Mouse (Mus musculus): ENCODE measurements around the gene Txlnb.
"Not testable (repeated sequence)": the region's sequence is repeated elsewhere in the genome, so short reads cannot be mapped to it uniquely, and the experiment has no call there.

Gene Txlnb

DNA sequence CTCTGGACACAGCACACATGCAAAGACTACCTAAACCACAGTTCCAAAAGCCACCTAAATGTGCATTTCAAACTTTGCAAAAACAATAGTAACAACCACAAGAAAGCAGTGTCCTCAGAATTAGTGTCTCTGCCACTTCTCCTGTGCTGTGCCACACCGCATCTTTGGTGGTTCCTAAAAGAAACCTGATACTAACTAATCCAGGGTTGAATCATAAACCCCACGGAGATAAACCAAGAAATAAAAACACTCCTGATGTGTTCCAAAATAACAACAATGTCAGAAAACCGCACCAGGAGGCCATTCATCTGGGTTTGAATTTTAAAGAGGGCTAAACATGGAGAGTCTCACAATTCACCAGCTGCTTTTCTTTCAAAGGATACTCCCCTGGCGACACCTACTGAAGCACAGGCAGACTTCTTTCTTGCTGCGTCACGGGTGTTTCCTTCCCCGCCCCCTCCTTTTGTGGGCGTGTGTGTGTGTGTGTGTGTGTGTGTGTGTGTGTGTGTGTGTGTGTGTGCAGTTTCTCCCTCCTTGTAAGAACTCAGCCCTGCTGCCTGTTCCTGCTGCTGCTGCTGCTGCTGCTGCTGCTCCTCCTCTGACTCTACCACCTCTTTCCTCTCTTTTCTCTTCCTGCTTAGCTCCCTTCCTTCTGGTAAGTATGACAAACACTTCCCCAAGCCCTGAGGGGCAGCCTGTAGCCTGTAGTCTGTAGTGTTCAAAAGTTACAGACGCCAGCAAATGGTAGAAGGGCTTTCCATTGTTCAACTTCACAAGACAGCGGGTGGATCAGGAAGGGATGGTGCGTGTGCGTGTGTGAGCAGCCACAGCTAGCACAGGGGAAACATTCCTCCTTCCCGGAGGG, at the start of gene Txlnb:
Gene Txlnb, plus strand, starts transcription at position 460 of the 865 bp plus-strand sequence.
- peak; percentile 59 for DNase-seq

DNA sequence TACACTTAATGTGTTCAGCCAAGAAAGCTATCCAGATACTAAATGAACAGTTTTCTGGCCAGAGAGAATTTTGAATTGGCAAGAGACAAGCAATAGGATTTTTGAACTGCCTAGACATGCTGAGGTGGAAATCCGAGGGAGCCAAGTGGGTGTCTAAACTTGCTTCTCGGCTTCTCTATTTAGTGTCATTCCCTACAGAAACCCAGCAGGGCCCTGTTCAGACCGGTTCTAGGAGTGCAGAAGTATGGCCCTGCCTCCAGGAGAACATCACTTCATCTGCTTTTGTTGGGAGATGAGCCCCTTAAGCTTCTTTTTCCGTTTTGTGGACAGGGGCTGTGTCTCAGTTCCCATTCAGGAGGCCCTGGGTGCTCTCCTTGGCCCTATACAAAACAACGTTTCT, 43.5 kb upstream of the Txlnb start:
- DNase-seq, result no peak

DNA sequence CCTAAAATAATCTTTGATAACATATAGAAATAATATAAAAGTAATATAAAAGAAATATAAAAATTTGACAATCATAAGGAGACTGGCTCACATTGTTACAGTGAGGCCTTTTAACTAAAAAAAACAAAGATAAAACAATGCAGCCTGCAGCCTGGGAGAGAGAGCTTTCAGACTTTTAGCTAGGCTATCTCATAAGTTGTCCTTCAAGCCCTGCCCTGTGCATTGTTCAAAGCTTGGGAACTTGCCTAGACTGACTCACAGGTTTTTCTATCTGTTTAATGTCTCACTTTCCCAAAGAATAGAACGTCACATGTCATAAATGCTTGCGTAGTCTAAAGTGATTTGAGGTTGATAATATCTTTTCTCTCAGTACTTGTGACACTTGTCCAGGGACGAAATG, 36.3 kb upstream of the Txlnb start:
- no peak for DNase-seq

DNA sequence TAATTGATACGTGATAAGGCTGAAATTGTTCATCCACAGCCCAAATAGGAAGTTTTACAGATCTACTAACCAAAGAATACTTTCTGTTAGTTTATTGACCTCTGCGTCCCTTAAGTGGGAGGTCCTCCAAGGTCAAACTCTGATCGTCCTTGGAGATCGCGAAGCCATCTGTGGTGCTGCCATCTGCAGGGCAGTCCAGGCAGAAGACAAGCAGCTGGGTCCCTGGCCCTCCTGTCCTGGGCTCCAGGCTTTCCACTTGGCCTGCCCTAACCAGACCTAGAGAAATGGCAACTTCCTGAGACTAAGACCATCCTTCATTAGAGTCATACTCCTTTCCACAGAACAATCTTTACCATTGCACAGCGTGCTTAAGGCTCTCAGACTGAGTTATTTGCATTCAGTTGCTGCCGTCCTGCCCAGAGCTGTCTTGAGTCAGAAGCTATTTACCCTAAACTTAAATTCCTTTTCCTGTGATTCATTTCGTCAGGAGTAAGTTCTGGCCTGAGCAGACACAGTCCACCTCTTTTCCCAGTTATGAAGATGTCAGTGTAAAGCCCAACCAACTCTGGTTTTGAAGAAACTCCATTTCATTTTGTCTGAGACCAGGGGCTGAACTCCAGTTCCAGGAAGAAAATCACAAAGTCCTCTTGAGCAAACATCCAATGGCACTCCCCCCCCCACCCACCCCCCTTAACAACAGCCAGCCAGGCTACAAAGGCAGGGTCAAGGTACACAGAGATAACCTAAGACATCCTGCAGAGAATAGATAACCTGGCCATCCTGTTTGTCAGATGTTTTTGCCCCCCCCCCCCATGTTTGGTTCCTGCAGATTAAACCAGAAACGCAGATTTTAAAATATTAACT, 35.0 kb upstream of the Txlnb start:
- no peak for DNase-seq

DNA sequence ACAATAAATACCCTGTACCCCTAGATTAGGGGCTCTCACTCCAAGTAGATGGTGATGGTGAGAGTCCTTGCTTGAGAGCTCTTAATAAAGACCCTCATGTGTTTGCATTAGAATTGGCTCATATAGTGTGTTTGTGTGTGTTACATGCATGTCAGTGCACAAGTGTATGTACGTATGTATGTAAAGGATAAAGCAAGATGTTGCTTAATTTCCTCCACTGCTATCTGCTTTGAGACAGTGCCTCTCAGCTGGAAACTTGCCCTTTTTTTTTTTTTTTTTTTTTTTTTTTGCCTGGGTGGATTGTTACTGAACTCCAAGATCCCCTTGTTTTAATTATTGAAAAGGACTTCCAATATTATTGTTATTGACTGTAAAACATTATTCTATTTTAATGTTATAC, 34.4 kb upstream of the Txlnb start:
- no peak for DNase-seq

DNA sequence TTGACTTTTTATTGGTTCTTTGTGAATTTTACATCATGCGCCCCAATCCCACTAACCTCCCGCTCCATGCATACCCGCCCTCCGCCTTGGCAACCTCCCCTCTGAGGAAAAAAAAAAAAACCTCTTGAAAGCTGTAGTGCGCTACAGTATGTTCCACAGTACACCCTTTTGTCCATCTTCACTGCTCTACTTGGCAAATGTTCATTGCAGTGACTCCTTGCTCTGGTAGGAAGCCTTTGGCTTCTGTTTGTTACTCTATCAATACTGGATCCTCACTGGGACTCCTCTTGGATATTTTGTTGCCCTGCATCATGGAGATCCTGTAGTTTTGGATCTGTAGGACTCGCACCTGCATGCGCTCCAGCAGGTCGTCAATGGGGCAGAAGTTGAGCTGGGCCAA, 33.1 kb upstream of the Txlnb start:
- no peak for DNase-seq

DNA sequence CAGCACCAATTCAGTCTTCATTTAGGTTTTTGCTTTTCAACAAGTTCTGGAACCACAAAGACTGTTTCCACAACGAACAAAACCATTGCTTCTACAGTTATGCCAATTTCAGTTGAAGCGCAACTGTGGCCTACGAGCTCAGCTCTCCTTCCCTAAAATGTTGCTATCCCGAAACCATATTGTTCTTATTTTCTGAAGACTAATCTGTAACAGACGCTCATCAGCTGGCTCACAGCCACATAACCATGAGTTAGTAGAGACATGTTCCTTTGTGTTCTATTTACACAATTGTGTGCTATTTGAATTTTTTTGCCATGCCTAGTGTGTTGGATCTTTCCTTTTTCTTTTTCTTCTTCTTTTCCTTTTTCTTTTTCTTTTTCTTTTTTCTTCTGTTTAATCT, 26.2 kb upstream of the Txlnb start:
- DNase-seq, result no peak

DNA sequence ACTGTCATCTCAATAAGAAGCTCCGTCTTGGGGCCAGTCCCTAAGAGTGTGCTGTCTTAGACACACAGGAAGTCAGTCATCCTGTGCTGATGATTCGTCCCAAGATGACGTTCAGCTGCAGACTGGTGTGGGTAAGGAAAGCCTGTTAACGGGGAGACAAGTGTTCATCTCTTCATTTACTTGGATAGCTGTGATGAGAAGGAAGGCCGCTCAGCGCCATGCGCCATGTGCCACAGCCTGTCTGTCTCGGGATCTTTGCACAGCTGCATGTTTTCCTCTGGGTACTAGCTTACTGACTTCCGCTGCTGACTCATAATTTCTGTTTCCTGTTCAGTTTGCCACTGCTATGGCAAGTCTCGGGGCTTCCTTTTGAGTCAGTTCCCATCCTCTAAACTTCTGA, 23.7 kb upstream of the Txlnb start:
- DNase-seq, result peak; percentile 24

DNA sequence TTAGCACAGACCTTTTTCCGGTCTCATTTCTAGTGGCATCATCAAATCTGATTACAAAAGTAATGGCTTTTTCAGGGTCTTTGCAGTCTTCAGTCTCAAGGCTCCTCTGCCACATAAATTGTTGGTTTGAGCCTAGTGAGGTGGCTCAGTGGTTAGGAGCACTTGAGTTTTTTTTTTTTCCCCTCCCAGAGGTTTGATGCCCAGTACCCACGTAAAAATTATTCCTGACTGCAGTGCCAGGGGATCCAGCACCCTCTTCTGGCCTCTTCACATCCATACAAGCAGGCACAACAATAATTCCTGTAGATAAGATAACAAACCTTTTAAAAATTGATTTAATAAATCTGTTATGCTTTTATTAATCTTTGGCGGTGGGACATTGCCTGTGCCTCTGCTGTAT, 21.7 kb upstream of the Txlnb start:
- no peak for DNase-seq

DNA sequence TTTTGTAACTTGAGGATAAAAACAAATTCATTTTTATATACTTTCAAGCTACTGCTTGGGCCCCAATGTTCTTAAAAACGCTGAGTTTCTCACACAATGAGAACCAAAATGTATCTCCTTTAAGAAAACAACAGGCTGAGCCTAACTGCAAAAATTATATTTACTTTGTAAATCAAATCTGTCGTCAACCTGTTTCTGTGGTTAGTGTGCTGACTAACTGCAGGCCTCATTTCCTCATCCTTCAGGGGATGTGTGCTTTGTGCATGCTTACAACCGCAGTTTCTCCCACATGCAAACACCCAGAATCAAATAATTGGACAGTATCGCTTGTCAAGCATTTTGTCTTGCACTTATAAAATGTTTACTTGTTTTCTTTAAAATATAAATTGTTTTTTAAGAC, 20.9 kb upstream of the Txlnb start:
- no peak for DNase-seq

DNA sequence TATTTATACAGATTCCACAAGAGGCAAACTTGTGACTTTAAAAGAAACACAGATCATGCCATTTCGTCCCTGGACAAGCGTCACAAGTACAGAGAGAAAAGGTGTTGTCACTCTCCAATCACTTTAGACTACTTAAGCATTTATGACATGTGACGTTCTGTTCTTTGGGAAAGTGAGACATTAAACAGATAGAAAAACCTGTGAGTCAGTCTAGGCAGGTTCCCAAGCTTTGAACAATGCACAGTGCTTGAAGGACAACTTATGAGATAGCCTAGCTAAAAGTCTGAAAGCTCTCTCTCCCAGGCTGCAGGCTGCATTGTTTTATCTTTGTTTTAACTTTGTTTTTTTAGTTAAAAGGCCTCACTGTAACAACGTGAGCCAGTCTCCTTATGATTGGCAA, 19.3 kb upstream of the Txlnb start:
- not testable (repeated sequence) for DNase-seq

DNA sequence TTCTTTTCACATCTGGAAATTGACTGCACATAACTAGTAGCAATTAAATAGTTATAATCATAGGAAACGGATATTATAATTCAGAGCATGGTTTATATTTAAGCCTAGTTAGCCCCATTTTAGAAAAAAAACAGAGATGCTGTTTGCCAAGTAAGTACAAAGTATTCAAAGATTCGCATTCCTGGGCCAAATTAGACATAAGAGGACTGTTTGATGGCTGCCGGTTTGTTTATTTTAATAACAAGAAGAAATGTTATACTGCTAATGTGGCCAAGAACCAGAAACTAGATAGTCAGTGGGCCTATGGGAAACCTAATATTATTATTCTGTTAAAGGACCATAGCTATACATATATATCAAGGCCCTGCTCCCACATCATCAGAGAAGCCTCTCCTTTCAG, 9.3 kb upstream of the Txlnb start:
- DNase-seq, result no peak

DNA sequence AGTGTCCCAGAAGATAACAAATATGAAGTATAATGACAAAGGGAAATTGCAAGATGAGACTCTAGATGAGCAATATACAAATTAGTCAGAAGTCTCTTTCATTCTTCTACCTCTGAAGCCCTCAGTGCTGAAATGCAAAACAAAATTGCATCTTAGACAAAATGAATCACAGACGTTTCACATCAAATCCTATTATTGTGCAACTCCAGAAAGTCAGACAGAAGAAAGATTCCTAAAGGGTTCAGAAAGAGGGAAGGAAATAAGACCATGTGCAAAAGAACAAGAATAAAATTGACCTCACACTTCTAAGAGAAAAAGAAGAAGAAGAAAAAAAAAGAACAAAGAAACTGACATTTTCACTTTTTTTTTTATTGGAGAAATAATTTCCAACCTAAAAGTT, 8.1 kb upstream of the Txlnb start:
- DNase-seq, result no peak

DNA sequence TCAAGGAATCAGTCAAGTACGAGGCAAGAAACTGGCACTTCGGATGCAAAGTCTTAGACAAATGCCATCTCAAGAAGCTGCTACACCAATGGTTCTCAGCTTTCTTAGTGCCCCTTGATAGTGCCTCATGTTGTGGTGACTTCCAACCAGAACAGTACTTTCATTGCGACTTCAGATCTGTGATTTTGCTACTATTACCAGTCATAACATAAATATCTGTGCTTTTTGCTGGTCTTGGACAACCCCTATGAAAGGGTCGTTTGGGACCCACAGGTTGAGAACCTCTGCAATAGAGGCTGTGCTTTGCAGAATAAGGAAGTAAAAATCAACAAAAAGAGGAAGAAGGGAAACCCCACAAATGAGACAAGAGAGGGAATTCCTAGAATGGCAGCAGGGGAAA, 7.7 kb upstream of the Txlnb start:
- no peak for DNase-seq

DNA sequence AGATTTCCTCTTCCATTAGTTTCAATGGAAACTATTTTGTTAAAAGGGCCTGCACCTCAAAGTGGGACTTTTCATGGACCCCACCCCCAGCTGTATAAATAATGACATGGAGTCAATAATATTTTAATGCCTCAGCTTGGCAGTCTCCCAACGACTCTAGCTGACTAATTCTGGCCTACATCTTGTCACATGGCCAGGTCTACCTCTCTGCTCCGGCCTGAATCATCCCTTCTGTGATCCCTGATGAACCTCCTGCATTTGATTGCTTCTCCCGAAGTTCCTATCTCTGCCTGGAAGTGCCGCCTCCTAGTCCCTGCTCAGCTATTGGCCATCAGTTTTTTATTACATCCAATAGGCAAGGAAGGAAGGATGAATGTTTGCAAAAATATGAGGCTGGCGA, 2.1 kb upstream of the Txlnb start:
- DNase-seq, result no peak

DNA sequence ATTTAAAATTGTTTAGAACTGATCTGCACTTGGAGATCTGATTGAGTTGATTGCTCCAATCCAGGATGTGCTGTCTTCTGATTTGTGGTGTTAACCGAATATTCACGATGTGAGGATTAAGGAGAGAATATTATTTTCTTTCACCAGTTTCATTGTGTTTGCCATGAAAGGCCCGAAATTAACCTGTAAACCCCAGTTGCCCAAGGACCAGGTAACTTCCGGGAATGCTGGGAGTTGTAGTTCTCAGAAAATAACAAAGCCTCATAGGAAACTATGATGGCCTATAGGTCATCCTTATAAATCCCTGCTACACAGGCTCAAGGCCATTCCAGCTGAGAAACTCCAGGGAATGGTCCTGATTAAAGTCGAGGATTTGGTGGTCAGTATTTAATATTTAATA, 1.6 kb upstream of the Txlnb start:
- DNase-seq, result no peak

DNA sequence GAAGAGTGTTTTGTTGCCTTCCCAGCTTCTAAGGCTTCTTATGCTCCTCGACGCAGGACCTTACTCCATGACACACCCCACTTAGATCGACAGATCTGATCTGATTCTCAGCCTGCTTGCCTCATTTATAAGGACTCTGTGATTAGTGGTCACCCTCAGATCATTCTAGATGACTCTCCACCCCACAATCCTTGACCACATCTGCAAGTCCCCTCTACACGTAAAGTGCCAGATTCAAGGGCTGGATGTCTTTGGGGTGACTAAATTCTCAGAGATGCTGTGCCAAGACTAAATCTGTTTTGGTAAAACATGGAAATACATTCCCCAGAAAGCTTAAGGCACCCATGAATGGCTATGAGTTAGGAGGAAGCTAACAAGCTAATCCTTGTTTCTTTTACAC, 799 bp upstream of the Txlnb start:
- no peak for DNase-seq

DNA sequence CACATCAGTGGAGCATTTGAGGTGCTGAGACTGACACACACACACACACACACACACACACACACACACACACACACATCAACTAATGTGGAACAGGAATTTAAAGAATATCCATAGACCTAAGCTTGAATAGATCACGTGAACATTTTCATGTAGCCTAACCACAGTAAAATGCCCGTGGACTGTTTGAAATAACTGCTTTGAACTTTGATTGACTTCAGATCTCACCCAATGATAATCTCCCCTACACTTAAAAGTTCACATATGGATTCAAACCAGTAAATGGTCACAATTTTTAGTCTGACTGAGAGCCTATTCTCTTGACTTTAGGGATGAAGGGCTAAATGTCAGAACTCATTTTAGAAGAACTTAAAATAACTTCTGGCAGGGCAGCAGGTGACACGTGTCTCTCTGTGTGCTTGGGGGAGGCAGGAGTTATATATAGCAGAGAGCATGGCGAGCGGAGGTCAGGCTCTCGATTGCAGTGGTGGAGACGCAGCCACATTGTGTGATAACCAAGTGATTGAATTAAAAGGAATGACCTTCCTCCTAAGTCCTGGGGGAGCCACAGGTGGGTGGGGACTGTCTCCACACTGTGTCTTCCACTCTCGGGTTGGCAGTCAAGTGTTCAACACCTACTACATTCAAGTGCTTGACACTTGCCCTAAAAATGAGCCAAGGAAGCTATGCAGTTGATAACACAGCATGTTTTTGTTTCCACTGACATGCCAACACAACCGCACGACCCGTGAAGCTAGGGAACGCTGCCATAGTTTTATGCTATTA, 1.0 kb downstream of the Txlnb start:
- no peak for DNase-seq

DNA sequence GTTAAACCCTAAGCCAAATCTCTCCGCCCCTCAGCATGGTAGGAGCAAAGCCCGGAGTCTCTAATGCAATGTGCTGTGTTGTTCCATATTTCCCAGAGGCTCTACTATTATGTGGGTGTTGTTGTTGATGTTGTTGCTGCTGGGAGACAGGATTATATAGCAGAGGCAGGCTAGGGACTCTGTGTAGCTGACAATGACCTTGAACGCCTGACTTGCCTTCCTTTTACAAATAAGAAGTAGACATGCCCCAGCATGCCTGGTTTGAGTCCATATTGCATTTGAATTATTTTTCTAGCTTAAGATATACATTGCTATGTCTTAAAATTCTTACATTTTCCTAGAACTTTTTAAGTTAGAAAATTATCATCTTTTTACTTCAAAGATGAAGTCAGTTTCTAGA, 1.7 kb downstream of the Txlnb start:
- no peak for DNase-seq

DNA sequence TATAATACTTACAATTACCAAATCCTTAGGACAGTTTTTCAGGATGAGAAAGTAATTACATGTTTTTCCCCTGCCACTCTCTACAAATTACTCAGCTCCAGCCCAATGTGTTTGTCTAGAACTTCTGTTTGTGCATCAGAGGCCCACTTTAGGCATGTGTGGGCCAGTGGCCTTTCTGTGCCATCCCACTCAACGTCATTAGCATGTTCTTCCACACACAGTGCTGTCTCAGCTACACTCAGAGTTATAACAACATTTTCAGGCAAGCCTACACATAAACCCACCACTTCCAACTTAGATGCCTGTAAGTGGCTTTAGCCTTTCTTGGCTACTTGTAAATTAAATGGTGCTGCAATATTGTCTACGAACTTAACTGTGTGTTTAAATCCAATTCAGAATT, 5.8 kb downstream of the Txlnb start:
- DNase-seq, result no peak

DNA sequence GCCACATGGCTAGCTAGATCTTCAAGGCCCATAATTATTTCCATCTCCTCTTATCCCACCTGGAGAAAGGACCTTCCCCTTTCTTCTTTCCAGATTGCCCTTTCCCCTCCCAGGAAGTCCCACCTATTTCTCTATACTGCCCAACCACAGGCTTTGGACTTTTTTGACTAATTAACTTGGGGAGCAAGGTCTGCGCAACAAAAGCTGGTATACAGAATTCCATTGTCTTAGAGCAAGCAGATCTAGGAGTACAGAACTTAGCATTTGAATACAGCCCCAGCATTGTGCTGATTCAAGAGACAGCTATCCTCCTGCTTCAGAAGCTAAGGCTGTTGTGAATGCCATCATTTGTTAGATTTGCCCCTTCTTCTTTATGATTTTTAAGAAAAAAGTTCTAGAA, 12.5 kb downstream of the Txlnb start:
- DNase-seq, result no peak

DNA sequence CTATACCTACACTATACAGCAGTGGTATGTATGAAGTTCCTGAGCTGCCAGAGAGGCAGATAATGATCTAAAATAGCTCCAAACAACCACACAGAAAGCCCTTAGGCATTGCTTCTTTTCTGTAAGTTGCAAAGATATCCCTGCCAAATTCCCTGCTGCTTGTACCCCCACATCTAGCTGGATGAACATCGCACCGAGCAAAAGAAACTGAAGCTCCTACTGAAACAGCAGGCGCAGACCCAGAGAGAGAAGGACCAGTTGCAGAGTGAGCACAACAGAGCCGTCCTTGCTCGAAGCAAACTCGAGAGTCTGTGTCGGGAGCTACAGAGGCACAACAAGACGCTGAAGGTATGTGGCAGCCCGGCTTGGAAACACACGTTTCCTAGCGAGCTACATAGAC, 19.0 kb downstream of the Txlnb start:
- no peak for DNase-seq

DNA sequence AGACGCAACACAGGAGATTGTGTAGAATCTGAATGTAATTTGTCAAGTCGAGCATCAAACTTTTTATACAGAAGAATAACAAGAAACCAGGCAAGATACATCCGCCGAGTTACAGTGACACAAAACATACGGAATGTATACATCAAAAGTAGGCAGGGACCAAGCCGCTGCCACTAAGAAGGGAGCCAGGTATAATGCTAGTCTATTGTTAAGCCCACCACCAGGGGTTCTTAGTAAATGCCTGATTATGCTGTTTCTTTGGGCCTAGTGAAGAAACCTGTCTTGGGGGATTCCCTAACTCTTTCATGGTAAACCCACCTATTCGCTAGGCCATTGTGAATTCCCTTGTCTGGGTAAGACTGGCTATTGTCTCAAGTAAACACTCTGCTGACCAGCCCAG, 24.4 kb downstream of the Txlnb start:
- DNase-seq, result not testable (repeated sequence)
